Mouse (Mus musculus) C2C12 (cell line): Measurements from ENCODE around the gene Psmg4. TPM values are rescaled to one million over a fixed set of nuclear protein-coding genes. Genes with fewer than 3 reads are reported as not detected.

Source experiments
- H3K27me3 ChIP-seq: one replicate; pipeline ENCODE4 v1.6.1; 2011; ENCODE audit not compliant: control insufficient read depth, insufficient read depth, insufficient read length
- H3K36me3 ChIP-seq: one replicate; pipeline ENCODE4 v1.6.1; 2011; ENCODE audit not compliant: control insufficient read depth, insufficient read depth
- H3K4me3 ChIP-seq: one replicate; pipeline ENCODE4 v1.5.1; 2011; ENCODE audit warnings: mild to moderate bottlenecking, control low read depth; ENCODE audit not compliant: poor library complexity, insufficient read depth, severe bottlenecking
- H3K79me2 ChIP-seq: one replicate; pipeline ENCODE4 v1.6.1; 2011; ENCODE audit not compliant: control insufficient read depth, insufficient read depth
- H3K79me3 ChIP-seq: one replicate; pipeline ENCODE4 v1.6.1; 2011; ENCODE audit warnings: low read depth, control low read depth
- H3ac ChIP-seq: one replicate; pipeline ENCODE3; 2011; ENCODE audit warnings: low read depth; ENCODE audit not compliant: control insufficient read depth, insufficient read length
- CEBPB ChIP-seq: IDR thresholded peaks from one replicate; pipeline ENCODE4 v1.6.1; 2011; ENCODE audit warnings: low read depth, mild to moderate bottlenecking, control low read depth, moderate library complexity
- CTCF ChIP-seq: IDR thresholded peaks from one replicate; pipeline ENCODE4 v1.5.1; 2011; ENCODE audit not compliant: control insufficient read depth, insufficient read depth, insufficient read length
- FOSL1 ChIP-seq: IDR thresholded peaks from one replicate; pipeline ENCODE4 v1.8.0; 2011; ENCODE audit warnings: mild to moderate bottlenecking, low read length; ENCODE audit not compliant: poor library complexity, insufficient read depth, severe bottlenecking
- MAX ChIP-seq: IDR thresholded peaks from one replicate; pipeline ENCODE4 v1.6.1; 2011; ENCODE audit warnings: mild to moderate bottlenecking, control low read depth
- MYOD1 ChIP-seq: IDR thresholded peaks from one replicate; pipeline ENCODE4 v1.6.1; 2011; ENCODE audit warnings: low read depth; ENCODE audit not compliant: control insufficient read depth, insufficient read length
- MYOG ChIP-seq: IDR thresholded peaks from one replicate; pipeline ENCODE4 v1.6.1; 2011; ENCODE audit not compliant: control insufficient read depth, insufficient read length; ENCODE audit errors: extremely low read depth
- USF1 ChIP-seq: IDR thresholded peaks from one replicate; pipeline ENCODE4 v1.6.1; 2011; ENCODE audit warnings: low read depth, mild to moderate bottlenecking, control low read depth, moderate library complexity
- polyA plus RNA-seq: library from polyadenylated mRNA; unstranded; fragments of >200 nt; fragmentation: generic; extraction: Trizol; gene quantifications from one replicate; pipeline ENCODE4 v1.2.1, GENCODE M21; 2012; ENCODE audit warnings: missing spikeins

The Psmg4 gene
- polyA plus RNA-seq, 1 experiment: 151 TPM

DNA sequence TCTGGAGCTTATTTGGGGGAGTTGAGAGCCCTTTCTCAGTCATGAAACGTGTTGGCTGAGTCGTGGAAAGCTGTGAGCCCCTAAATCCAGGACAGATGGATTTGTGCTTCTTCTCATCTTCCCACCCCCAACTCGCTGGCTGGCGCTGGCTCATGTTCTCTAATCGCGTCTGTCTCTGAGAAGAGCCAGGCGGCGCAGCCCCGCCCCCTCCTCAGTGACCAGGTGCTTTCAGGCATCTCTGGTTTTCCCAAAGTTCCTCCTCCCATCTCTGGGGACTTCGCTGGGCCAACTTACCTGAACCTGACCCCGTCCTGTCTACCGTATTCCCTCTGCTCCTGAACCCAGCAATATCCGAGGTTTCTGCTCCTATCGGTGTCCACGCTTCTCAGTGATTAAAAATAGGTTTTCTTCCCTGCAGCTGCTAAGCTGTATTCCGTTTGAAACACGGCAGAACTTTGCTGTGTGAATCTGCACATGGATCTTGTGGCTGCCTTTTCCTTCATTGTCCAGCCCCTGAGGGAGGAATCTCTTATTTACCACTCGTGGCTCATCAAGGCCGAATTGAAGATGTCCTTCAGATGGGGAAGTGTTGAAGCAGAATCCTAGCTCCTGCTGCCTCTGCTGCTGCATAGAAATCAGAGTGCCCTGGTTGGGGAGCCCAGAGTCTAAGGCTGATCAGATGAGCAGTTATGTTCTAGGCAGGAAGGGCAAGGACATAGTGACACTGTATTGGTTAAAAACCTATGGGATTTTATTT lies 12.3 kb upstream of the Psmg4 start:
- Histone ChIP-seq H3K4me3 (no peak overlapping the region), H3K79me2 (no peaks in the 10 kb centered on the region), H3K27me3 (no peaks in the 10 kb centered on the region), H3ac (no peak overlapping the region), H3K79me3 (no peaks in the 10 kb centered on the region), H3K36me3 (no peaks in the 10 kb centered on the region)
- TF ChIP-seq USF1: no peak
- TF ChIP-seq CEBPB: no peak
- no peak for TF ChIP-seq FOSL1
- no peak for TF ChIP-seq MYOG
- no peak for TF ChIP-seq CTCF
- TF ChIP-seq MAX: no peak
- TF ChIP-seq MYOD1: no peak

DNA sequence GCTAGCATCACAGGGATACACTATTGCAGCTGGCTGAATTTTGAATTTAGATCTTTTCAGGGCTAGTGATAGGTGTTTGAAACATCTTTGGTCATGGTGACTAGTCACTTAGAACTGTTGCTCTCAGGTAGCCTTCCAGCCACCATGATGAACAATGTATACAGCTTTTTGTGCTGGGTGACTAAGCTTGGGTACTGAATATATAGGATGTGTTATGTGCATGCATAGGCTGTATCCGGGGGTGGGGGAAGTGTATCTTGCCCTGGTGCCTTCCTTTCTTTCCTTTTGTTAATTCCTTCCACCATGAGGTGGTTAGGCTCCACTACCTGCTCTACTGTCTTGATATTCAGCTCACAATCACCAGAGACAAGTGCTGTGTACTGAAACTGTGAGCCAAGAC lies 11.3 kb upstream of the Psmg4 start:
- Histone ChIP-seq H3K36me3 (no peaks in the 10 kb centered on the region), H3ac (no peak overlapping the region), H3K79me3 (no peaks in the 10 kb centered on the region), H3K79me2 (no peaks in the 10 kb centered on the region), H3K4me3 (no peak overlapping the region), H3K27me3 (no peaks in the 10 kb centered on the region)
- no peak for TF ChIP-seq FOSL1
- no peak for TF ChIP-seq MYOG
- TF ChIP-seq MAX: no peak
- no peak for TF ChIP-seq CEBPB
- no peak for TF ChIP-seq CTCF

DNA sequence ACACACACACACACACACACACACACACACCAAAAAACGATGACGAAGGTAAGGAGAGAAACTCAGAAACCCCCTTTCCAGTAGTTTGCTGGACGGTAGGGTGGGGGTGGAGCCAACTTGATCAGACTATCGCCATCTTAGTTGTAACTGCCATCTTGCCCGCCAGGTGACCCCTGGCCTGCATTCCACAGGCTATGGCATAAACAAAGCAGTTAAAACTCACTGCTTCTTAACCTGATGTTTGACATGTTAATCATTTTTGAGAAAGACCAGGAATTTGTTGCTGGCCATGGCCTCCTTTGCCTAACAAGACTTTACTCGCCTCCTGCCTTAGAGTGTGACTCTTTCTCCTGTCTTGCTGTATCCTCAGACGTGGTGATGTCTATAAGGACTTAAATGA lies 10.1 kb upstream of the Psmg4 start:
- no peak overlapping the region for H3K4me3 ChIP-seq
- H3K79me3 ChIP-seq: no peaks in the 10 kb centered on the region
- TF ChIP-seq CEBPB (no peak), MYOD1 (no peak), MYOG (no peak), CTCF (no peak), FOSL1 (no peak), MAX (no peak), USF1 (no peak)
- no peaks in the 10 kb centered on the region for H3K27me3 ChIP-seq
- no peak overlapping the region for H3ac ChIP-seq
- H3K79me2 ChIP-seq: no peaks in the 10 kb centered on the region
- no peaks in the 10 kb centered on the region for H3K36me3 ChIP-seq

DNA sequence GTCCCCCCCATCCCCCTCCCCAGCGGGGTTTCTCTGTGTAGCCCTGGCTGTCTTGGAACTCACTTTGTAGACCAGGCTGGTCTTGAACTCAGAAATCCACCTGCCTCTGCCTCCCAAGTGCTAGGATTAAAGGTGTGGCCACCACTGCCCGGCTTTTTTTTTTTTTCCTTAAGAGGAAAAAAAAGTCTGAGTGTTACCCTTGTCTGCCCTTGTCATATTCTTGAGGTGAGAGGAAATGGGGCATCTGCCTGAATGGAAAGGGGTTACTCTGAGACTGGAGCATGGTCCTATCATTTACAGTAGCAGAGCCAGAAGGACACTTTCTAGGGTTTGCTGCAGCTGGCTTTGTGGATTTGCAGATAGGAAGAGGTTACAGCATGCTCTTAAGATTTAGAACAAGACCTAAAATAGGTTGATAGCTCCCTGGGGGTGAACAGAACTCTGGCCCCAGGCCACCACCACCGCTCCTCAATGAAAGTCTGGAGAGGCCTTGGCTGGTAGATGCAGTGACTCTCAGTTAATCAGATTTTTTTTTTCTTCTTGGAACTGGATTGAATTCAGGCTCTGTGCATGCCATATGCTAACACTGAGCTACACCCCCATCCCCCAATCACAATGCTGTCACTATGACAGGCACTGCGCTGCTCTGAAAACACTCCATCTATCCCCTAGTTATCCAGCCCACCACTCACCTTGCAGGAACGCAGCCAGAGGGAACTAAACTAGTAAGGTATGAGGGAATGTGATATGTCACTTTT lies 9.3 kb upstream of the Psmg4 start:
- no peak overlapping the region for H3ac ChIP-seq
- TF ChIP-seq USF1: no peak
- TF ChIP-seq MAX: no peak
- no peak for TF ChIP-seq FOSL1
- no peak for TF ChIP-seq CTCF
- TF ChIP-seq MYOG: no peak
- TF ChIP-seq CEBPB: no peak
- TF ChIP-seq MYOD1: no peak
- H3K27me3 ChIP-seq: no peaks in the 10 kb centered on the region
- H3K79me3 ChIP-seq: no peaks in the 10 kb centered on the region
- no peaks in the 10 kb centered on the region for H3K36me3 ChIP-seq
- H3K79me2 ChIP-seq: no peaks in the 10 kb centered on the region
- no peak overlapping the region for H3K4me3 ChIP-seq

DNA sequence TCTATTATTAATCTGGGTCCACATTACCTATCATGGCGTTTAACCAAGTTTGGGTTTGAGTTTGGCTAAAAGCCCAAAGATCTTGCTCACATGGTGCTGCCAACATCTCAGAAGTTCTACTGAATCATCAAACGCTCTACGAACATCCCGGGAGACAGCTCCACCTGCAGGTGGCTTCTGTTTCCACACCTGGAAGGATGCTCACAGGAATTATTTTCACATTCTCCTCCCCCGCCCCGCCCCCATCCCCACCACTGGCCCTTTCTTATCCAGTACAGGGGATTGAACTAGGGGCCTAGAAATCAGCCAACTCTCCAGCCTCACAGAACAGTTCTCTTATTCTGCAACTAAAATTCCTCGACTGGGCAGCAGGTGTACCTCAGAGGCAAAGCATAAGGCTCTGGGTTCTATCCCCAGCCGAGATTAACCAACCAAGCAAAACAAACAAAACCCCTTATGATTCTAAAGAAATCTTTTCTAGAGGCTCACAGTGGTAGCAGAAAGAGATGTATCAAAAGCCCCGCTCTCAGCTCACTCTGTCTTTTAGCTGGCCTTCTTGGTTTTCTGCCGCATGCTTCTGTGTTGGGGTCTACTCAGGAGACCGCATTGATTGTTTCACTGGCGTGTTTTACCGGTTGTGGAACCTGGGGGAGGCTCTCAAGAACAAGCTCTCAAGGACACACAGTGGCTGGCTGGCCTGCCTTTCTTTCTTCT lies 8.4 kb upstream of the Psmg4 start:
- H3K36me3 ChIP-seq: no peaks in the 10 kb centered on the region
- peak overlapping the region; percentile 26 for H3ac ChIP-seq
- no peaks in the 10 kb centered on the region for H3K27me3 ChIP-seq
- TF ChIP-seq USF1: peak; percentile 31
- no peak for TF ChIP-seq CEBPB
- peak; percentile 22 for TF ChIP-seq MAX
- no peak for TF ChIP-seq FOSL1
- peak; percentile 48 for TF ChIP-seq CTCF
- TF ChIP-seq MYOG: no peak
- no peak for TF ChIP-seq MYOD1
- no peak overlapping the region for H3K4me3 ChIP-seq
- no peaks in the 10 kb centered on the region for H3K79me2 ChIP-seq
- H3K79me3 ChIP-seq: no peaks in the 10 kb centered on the region
